Mouse (Mus musculus) natural killer cell, adult 2 months (primary cell): ENCODE measurements around the gene Gm21973.

Experiments
- DNase-seq, 2 experiments: peaks; one replicate each; pipeline ENCODE4 v3.0.0; 2022; ENCODE audit warnings: low spot score in 2 of 2

Gm21973 gene

GRCm38 (mm10) chr15:10400415-10400814 is 75.2 kb downstream of the Gm21973 start:
- DNase-seq: no peak

- DNase-seq: no peak
Measured at GRCm38 (mm10) chr15:10409842-10410241, 84.7 kb downstream of the Gm21973 start.

DNA sequence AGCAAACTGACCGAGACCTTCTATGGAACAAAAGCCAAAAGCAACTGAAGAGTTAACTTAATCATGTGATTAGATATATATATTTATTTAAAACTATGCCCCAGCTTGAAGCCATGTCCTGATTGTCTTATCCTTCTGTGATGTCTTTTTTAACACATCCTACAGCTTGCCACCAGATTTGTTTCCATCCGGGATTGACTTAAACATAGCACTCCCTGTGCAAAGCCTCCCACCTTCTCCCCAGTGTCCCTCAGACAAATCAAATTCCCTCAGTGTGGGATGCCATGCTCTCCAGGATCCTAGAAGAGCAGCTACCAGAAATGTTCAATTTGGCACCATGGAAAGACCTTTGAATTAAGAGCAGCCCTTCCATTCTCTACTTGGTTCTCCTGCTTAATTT is 85.7 kb downstream of the Gm21973 start:
- DNase-seq: no peak

DNA sequence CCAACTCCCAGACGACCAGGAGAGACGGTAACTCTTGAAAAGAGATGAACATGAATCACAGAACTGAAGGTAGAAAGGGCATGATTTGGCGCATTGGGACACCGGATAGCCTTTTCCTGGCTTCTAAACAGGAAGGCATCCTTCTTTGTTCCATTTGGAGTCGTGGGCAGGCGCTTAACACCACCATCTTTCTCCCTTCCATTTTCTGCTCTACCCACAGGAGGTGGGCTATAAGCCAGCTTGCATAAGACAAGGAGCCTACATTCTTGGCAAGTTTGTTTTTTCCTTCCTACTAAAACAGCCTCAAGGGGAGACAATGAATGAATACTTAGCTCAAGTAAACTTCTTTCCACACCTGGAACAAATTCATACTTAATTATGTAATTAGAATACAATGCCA is 88.5 kb downstream of the Gm21973 start:
- no peak for DNase-seq

GRCm38 (mm10) chr15:10421138-10421784 is 96.1 kb downstream of the Gm21973 start:
- no peak for DNase-seq

DNA sequence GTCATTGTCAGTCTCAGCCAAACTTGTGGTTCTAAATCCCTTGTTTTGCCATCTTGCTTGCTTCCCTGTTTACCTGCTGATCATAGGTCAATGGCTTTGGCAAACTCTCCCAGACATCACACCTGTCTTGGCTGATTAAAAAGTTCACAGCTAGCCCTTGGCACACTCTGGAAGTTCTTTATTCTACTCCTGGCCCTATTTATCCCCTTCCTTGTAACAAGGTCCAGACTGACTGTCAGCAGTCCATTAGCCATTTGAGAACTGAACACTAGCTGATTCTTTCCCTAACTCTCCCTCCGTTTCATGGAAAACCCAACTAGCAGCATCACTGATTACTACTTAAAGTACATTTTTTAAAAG is 96.6 kb downstream of the Gm21973 start:
- no peak for DNase-seq
